Mouse (Mus musculus) heart, adult 11 months (tissue): ENCODE measurements around the gene Acsl3.
A peak's percentile ranks its signal among the peaks of the same experiment; 100 is the strongest.

Experiments
- DNase-seq: peaks from one replicate; pipeline ENCODE4 v3.0.0; 2022

Acsl3 gene

DNA sequence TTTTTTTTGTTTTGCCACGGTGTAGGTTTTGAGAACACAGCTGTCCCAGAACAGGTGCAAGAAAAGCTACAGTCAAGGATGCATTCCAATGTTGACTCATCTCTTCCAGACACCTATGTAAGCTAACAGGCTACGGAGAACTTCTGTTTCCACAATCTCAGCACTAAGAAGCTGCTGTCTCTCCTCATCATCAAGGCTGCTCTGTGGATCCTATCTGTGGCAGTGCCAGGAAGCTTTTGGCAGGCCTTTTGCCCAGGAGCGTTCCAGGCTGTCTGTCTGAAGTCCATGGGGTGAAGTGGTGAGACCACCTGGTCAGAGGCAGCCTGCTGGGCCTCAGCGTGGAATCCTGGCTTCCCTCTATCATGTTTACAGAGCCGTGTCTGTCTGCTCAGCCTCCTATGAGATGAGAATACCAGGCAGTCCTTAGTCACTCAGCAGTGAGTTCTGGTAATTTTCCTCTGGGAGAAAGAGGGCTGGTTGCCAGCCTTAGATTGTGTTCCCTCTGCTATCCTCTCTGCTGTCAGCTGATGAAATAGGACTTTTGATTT lies 87.7 kb downstream of the Acsl3 start:
- DNase-seq, result peak; percentile 97
